Mouse (Mus musculus): Measurements from ENCODE around the gene Pabpc1l. TPM values are rescaled to one million over a fixed set of nuclear protein-coding genes. Genes with fewer than 3 reads are reported as not detected.

The Pabpc1l gene
- total RNA-seq (2023), result 10 to 100 TPM; 12.4 to 15.4 TPM

GRCm38 (mm10) chr2:164025150-164025549 lies at the start of gene Pabpc1l:
TSS of gene Pabpc1l (plus strand) at chr2:164025450.

DNA sequence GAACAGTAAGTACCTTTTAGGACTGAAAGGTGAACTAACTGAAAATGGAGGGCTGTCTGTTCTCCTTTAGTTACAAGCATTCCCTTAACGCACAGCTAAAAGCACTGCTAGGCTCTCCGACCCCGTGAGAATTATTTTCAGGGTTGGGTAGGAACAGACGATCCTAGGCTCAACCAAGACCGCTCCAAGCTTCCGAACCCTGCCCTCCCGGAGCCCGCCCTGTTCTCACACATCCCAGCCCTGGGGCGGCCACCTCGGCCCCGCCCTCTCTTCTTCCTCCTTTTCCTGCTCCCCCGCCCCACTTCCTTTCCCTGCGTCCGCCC lies 30.6 kb upstream of the Pabpc1l start, which contains the start of gene Ywhab:
TSS of gene Ywhab (plus strand) at position 307 of the 323 bp plus-strand sequence.

DNA sequence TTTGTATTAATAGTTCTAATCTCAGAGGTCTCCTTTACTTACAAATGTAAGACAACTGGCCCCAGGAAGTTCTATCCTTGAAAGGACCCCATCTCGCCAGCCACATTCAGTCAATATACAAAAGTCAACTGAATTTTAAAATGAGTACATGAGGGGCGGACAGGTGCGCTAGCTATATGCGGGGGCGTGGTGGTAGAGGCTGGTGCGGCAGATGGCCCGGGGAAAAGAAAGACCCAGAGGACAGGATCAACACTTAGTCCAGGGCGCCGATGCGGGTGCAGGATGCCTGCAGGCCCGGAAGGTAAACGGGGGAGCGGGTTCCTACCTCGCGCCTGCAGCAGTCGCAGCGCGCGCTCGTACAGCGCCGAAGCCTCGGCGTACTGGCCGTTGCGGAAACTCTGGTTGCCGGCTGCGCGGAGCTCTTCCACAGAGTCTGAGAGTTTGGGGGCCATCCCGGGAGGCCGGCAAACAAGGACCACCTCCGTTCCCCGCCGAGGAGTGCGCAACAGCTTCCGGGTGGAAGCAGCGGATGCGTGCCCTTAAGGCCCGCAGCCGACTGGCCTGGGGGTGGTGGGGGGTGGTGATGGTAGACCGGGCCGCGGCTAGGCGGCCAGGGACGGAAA lies 45.0 kb downstream of the Pabpc1l start, which contains the start of gene Stk4:
TSS of gene Stk4 (plus strand) at position 181 of the 623 bp plus-strand sequence.

DNA sequence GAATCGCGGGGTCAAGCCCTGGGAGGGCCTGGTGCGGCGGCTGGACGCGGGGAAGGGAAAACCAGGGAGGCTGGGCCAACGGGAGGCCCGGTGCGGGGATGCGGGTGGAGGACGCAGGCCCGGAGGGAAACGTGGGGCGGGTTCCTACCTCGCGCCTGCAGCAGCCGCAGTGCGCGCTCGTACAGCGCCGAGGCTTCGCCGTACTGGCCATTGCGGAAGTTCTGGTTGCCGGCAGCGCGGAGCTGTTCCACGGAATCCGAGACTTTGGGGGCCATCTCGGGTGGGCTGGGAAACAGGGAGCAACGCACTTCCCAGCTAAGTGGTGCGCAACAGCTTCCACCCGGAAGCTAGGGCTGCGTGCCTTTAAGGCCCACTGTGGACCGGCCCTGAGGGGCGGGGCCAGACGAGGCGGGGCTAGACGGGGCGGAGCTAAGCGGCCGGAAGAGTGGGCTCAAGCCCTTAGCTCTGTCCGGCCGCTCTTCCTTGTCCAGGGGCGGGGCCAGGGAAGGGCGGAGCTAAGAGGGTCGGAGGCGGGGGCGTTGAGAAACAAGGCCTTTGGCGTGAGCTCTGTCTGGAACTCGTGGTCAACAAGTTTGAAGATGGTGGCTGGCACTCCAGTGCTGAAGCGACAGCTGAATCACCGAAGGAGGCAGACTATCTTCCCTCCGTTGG lies 45.7 kb downstream of the Pabpc1l start, which contains the start of gene Tomm34:
TSS of gene Tomm34 (minus strand) at position 405 of the 672 bp plus-strand sequence.

Other genes with a start within 250 kb of the Pabpc1l start
- not detected for gene Ccn5, start 204.6 kb upstream of the Pabpc1l start, total RNA-seq (2023)
- gene Kcnk15, start 171.8 kb upstream of the Pabpc1l start, total RNA-seq (2023), result not detected
- gene Rims4, start 106.8 kb upstream of the Pabpc1l start, total RNA-seq (2023), result under 1 TPM; 0.22 to 0.26 TPM
- 100 to 1,000 TPM; 147 to 148 TPM for gene Ywhab, start 30.5 kb upstream of the Pabpc1l start, total RNA-seq (2023)
- gene Stk4, start 44.9 kb downstream of the Pabpc1l start, total RNA-seq (2023), result 100 to 1,000 TPM; 149 to 157 TPM
- 10 to 100 TPM; 40.4 to 47.2 TPM for gene Tomm34, start 45.7 kb downstream of the Pabpc1l start, total RNA-seq (2023)
- not detected for gene Kcns1, start 145.7 kb downstream of the Pabpc1l start, total RNA-seq (2023)
- not detected for gene Wfdc5, start 157.3 kb downstream of the Pabpc1l start, total RNA-seq (2023)
- gene Wfdc12, start 165.2 kb downstream of the Pabpc1l start, total RNA-seq (2023), result not detected
- not detected for gene Wfdc15a, start 174.7 kb downstream of the Pabpc1l start, total RNA-seq (2023)
- not detected for gene Wfdc15b, start 196.2 kb downstream of the Pabpc1l start, total RNA-seq (2023)
- not detected for gene Svs2, start 213.0 kb downstream of the Pabpc1l start, total RNA-seq (2023)
- gene Svs3b, start 231.2 kb downstream of the Pabpc1l start, total RNA-seq (2023), result not detected

Data from neutrophil, adult 83 days (primary cell).